Mouse (Mus musculus): ENCODE data around the gene Lyrm4. TPM values are rescaled to one million over a fixed set of nuclear protein-coding genes. Genes with fewer than 3 reads are reported as not detected.

Lyrm4 gene
- total and polyA plus RNA-seq, 3 experiments: 10.9 to 27.0 (median 26.3) TPM

DNA sequence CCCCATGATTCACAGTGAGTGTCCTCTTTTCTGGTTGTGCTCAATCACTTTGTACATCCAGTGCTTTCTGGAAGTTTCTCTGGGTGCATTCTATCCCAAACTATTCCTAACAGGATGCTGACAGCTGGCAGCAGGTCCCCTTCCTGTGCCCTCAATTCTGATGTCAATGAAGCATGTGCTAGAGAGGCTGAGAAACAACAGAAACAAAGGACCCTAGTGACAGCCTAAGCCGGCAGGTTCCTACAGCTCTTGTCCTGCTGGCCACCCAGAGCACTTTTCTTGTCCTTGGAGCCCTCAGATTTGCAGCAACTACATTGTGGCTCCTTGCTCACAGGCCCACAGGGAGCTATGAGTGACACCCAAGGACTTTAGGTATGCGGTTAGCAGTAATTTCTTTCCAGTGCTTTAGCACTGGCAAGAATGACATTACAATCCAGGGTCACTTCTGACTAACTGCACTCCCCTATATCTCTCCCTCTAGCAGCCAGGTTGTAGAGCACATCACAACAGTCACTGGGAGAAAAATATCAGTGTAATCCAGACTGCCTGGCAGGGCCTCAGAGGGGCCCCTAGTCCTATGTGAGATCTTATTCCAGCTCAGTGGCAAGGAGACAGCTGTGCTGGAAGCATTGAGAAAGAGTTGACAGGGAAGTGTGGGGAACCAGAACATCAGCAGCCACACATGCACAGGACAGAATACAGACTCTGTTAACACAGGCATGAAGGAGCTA, 121.5 kb downstream of the Lyrm4 start:
- Histone ChIP-seq H3K27ac (ENCODE audit: insufficient read depth, low read depth) (no peak overlapping the region), H3K9ac (ENCODE audit: insufficient read depth, low read depth) (no peak overlapping the region), H3K4me1 (ENCODE audit: control insufficient read depth in 1 of 2, insufficient read depth in 2 of 2) (no peaks in the 10 kb centered on the region), H3K4me3 (replicated peaks in 1 of 3; ENCODE audit: low read depth in 2 of 3, low read length in 2 of 3, poor library complexity in 1 of 3) (no peak overlapping the region), H3K9me3 (replicated peaks; ENCODE audit: low read length) (no peaks in the 10 kb centered on the region), H3K4me2 (ENCODE audit: insufficient read depth, low read depth, poor library complexity, severe bottlenecking) (no peak overlapping the region), H3K27me3 (replicated peaks) (no peaks in the 10 kb centered on the region), H3K79me2 (replicated peaks; ENCODE audit: control insufficient read depth, extremely low read depth, insufficient read depth, poor library complexity, severe bottlenecking) (no peaks in the 10 kb centered on the region), H3K36me3 (replicated peaks in 1 of 2; ENCODE audit: control insufficient read depth in 1 of 2, insufficient read depth in 1 of 2, low read length in 1 of 2) (peaks cover 0 to 12% of the 10 kb centered on the region in 2 experiments)
- no peak for DNase-seq (ENCODE audit: extremely low read depth)
- dilution Hi-C loops (cut with MboI; ENCODE audit: extremely low pct_ligation_motif_present, extremely low pct_unique_long_range_greater_than_20kb, low sequenced_read_pairs) (no loop called here), in situ Hi-C loops (cut with MboI; ENCODE audit: low pct_ligation_motif_present, low pct_unique_long_range_greater_than_20kb, low sequenced_read_pairs) (no loop called here)
- no peak for TF ChIP-seq ZNF384 (IDR thresholded peaks at IDR 0.05; ENCODE audit: low read depth, low read length)
- TF ChIP-seq E2F4 (IDR thresholded peaks at IDR 0.05; ENCODE audit: insufficient replicate concordance, low read depth, low read length): no peak
- no peak for TF ChIP-seq POLR2AphosphoS2 (IDR thresholded peaks at IDR 0.05; ENCODE audit: low read depth, low read length)
- TF ChIP-seq MXI1 (IDR thresholded peaks at IDR 0.05; ENCODE audit: low read depth, low read length): no peak
- TF ChIP-seq NELFE (IDR thresholded peaks at IDR 0.05; ENCODE audit: low read depth, low read length): no peak
- no peak for TF ChIP-seq ZKSCAN1 (IDR thresholded peaks at IDR 0.05; ENCODE audit: borderline replicate concordance, low read depth, low read length)
- no peak for TF ChIP-seq USF2 (conservative IDR thresholded peaks at IDR 0.05; ENCODE audit: low read depth, low read length)
- TF ChIP-seq ZC3H11A (IDR thresholded peaks at IDR 0.05; ENCODE audit: low read depth, low read length): no peak
- TF ChIP-seq RCOR1 (conservative IDR thresholded peaks at IDR 0.05; ENCODE audit: low read depth, low read length): no peak
- TF ChIP-seq UBTF (IDR thresholded peaks at IDR 0.05; ENCODE audit: low read depth, low read length): no peak
- TF ChIP-seq MYC (IDR thresholded peaks at IDR 0.05; ENCODE audit: low read depth, low read length): no peak
- TF ChIP-seq TCF12 (IDR thresholded peaks at IDR 0.05; ENCODE audit: low read depth, low read length): no peak
- TF ChIP-seq JUND (conservative IDR thresholded peaks at IDR 0.05; ENCODE audit: low read depth, low read length): no peak
- no peak for TF ChIP-seq ETS1 (conservative IDR thresholded peaks at IDR 0.05; ENCODE audit: low read depth, low read length)
- no peak for TF ChIP-seq PAX5 (IDR thresholded peaks at IDR 0.05; ENCODE audit: low read length)
- no peak for TF ChIP-seq KAT2A (IDR thresholded peaks at IDR 0.05; ENCODE audit: insufficient replicate concordance, low read length)

- no peak for TF ChIP-seq JUN (IDR thresholded peaks at IDR 0.05; ENCODE audit: insufficient read depth, low read depth, low read length)
- no peak for TF ChIP-seq ZKSCAN1 (IDR thresholded peaks at IDR 0.05; ENCODE audit: borderline replicate concordance, low read depth, low read length)
- no peak for TF ChIP-seq MAX (IDR thresholded peaks at IDR 0.05; ENCODE audit: low read length)
- TF ChIP-seq KAT2A (IDR thresholded peaks at IDR 0.05; ENCODE audit: insufficient replicate concordance, low read length): no peak
- no peak for TF ChIP-seq EP300 (IDR thresholded peaks at IDR 0.05; ENCODE audit: low read length)
- TF ChIP-seq ELF1 (IDR thresholded peaks at IDR 0.05; ENCODE audit: low read depth, low read length): no peak
- TF ChIP-seq NRF1 (IDR thresholded peaks at IDR 0.05; ENCODE audit: low read depth, low read length): no peak
- no peak for TF ChIP-seq POLR2A (IDR thresholded peaks at IDR 0.05; ENCODE audit: low read depth, low read length)
- no peak for TF ChIP-seq CHD2 (IDR thresholded peaks at IDR 0.05; ENCODE audit: low read length)
- TF ChIP-seq MXI1 (IDR thresholded peaks at IDR 0.05; ENCODE audit: low read depth, low read length): no peak
- TF ChIP-seq JUND (conservative IDR thresholded peaks at IDR 0.05; ENCODE audit: low read depth, low read length): no peak
- no peak for TF ChIP-seq IRF4 (IDR thresholded peaks at IDR 0.05; ENCODE audit: low read depth, low read length)
- TF ChIP-seq TBP (conservative IDR thresholded peaks at IDR 0.05; ENCODE audit: low read depth, low read length): no peak
- no peak for TF ChIP-seq USF2 (conservative IDR thresholded peaks at IDR 0.05; ENCODE audit: low read depth, low read length)
- TF ChIP-seq BHLHE40 (IDR thresholded peaks at IDR 0.05; ENCODE audit: low read depth, low read length): no peak
- no peak for TF ChIP-seq PAX5 (IDR thresholded peaks at IDR 0.05; ENCODE audit: low read length)
- no peak overlapping the region for H3K9ac ChIP-seq (ENCODE audit: insufficient read depth, low read depth)
- DNase-seq (ENCODE audit: extremely low read depth): no peak
- H3K9me3 ChIP-seq (replicated peaks; ENCODE audit: low read length): no peaks in the 10 kb centered on the region
- peaks cover 0 to 12% of the 10 kb centered on the region in 2 experiments for H3K36me3 ChIP-seq (replicated peaks in 1 of 2; ENCODE audit: control insufficient read depth in 1 of 2, insufficient read depth in 1 of 2, low read length in 1 of 2)
- no peak overlapping the region for H3K4me3 ChIP-seq (replicated peaks in 1 of 3; ENCODE audit: low read depth in 2 of 3, low read length in 2 of 3, poor library complexity in 1 of 3)
- H3K4me1 ChIP-seq (ENCODE audit: control insufficient read depth in 1 of 2, insufficient read depth in 2 of 2): no peaks in the 10 kb centered on the region
- no peaks in the 10 kb centered on the region for H3K79me2 ChIP-seq (replicated peaks; ENCODE audit: control insufficient read depth, extremely low read depth, insufficient read depth, poor library complexity, severe bottlenecking)
- in situ Hi-C loops (cut with MboI; ENCODE audit: low pct_ligation_motif_present, low pct_unique_long_range_greater_than_20kb, low sequenced_read_pairs): no loop called here
- no peak overlapping the region for H3K4me2 ChIP-seq (ENCODE audit: insufficient read depth, low read depth, poor library complexity, severe bottlenecking)
- H3K27me3 ChIP-seq (replicated peaks): no peaks in the 10 kb centered on the region
- no peak overlapping the region for H3K27ac ChIP-seq (ENCODE audit: insufficient read depth, low read depth)
- dilution Hi-C loops (cut with MboI; ENCODE audit: extremely low pct_ligation_motif_present, extremely low pct_unique_long_range_greater_than_20kb, low sequenced_read_pairs): no loop called here
Measured at GRCm38 (mm10) chr13:35995231-35995630, 122.1 kb downstream of the Lyrm4 start.
